Mouse (Mus musculus) G1E (cell line): Measurements from ENCODE around the gene Noxa1. TPM values are rescaled to one million over a fixed set of nuclear protein-coding genes. Genes with fewer than 3 reads are reported as not detected.
A peak's percentile ranks its signal among the peaks of the same experiment; 100 is the strongest.

Experiments
- ATAC-seq: 2 replicates; pipeline ENCODE4 v1.8.0; 2016; ENCODE audit warnings: mild to moderate bottlenecking; ENCODE audit not compliant: insufficient number of reproducible peaks, poor library complexity, low FRiP score, severe bottlenecking; ENCODE audit errors: extremely low read depth
- DNase-seq: peaks from one replicate; pipeline ENCODE4 v3.0.0; 2012; ENCODE audit warnings: low spot score
- H3K27me3 ChIP-seq: 2 replicates; pipeline ENCODE4 v1.6.1; 2012; ENCODE audit warnings: mild to moderate bottlenecking, low read length, inconsistent platforms; ENCODE audit not compliant: insufficient read depth
- H3K36me3 ChIP-seq: replicated peaks from 2 replicates; pipeline ENCODE3; 2012; ENCODE audit warnings: mild to moderate bottlenecking, inconsistent platforms
- H3K4me1 ChIP-seq: 2 replicates; pipeline ENCODE4 v1.6.1; 2012; ENCODE audit warnings: low read depth, low read length, inconsistent platforms, mixed read lengths; ENCODE audit not compliant: insufficient read depth
- H3K4me3 ChIP-seq: 2 replicates; pipeline ENCODE4 v1.5.1; 2012; ENCODE audit warnings: low read depth, mild to moderate bottlenecking, inconsistent platforms, low read length, moderate library complexity, mixed read lengths
- H3K9me3 ChIP-seq: replicated peaks from 2 replicates; pipeline ENCODE4 v1.6.1; 2012; ENCODE audit warnings: inconsistent platforms
- CTCF ChIP-seq: IDR thresholded peaks from 2 replicates; pipeline ENCODE4 v1.5.1; 2012; ENCODE audit warnings: low read depth, low read length, inconsistent platforms, mixed read lengths
- GATA1 ChIP-seq: IDR thresholded peaks from 2 replicates; pipeline ENCODE4 v1.6.1; 2012; ENCODE audit warnings: borderline replicate concordance, low read length, inconsistent platforms, mixed read lengths
- GATA2 ChIP-seq: IDR thresholded peaks from 2 replicates; pipeline ENCODE4 v1.6.1; 2012; ENCODE audit warnings: low read depth, low read length, inconsistent platforms, borderline replicate concordance
- POLR2AphosphoS5 ChIP-seq: IDR thresholded peaks from 2 replicates; pipeline ENCODE4 v1.6.1; 2012; ENCODE audit warnings: low read depth, low read length, inconsistent platforms; ENCODE audit not compliant: insufficient replicate concordance
- TAL1 ChIP-seq: conservative IDR thresholded peaks from 2 replicates; pipeline ENCODE4 v1.6.1; 2012; ENCODE audit warnings: low read depth, low read length, inconsistent platforms, mixed read lengths
- polyA plus RNA-seq: library from polyadenylated mRNA; stranded (reverse); fragments of >175 nt; gene quantifications from 2 replicates; pipeline ENCODE4 v1.2.3, GENCODE M21; 2012
- total RNA-seq, 2 experiments: library from RNA; stranded (forward) in 1 of 2; stranded (reverse) in 1 of 2; fragments of 200-1000 nt in 1 of 2; fragments of >200 nt in 1 of 2; fragmentation: Nextera tagmentation in 1 of 2; gene quantifications; 2 replicates each; pipeline ENCODE4 v1.2.3; 2014 to 2017

Noxa1 gene
- total and polyA plus RNA-seq, 3 experiments = 0.12 to 0.27 TPM; not detected in 1

DNA sequence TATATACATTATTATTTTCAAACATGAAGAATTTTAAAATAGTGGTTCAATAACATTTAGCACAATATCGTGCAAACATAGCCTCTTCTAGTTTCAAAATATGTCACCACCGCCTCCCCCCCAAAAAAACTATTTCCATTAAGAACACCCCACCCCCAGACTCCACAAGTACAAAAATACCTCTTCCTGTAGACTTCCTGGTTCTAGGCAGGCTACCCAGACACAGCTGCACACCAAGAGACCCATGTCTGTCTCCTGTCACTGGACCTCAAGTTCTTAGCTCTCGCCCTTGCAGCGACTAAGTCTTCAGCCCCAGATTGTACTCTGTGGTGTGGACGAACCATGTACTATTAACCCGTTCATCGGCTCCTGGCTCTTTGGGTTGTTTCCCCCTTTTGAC is 26.0 kb upstream of the Noxa1 start:
- Histone ChIP-seq H3K9me3 (no peaks in the 10 kb centered on the region), H3K27me3 (peaks cover 9% of the 10 kb centered on the region; the same call in 1 of the 2 replicates), H3K4me1 (peaks cover 37% of the 10 kb centered on the region), H3K36me3 (no peaks in the 10 kb centered on the region), H3K4me3 (no peak overlapping the region)
- no peak for DNase-seq
- no peak for ATAC-seq
- no peak for TF ChIP-seq CTCF
- TF ChIP-seq TAL1 = no peak
- TF ChIP-seq GATA1 = no peak
- TF ChIP-seq GATA2 = no peak
- no peak for TF ChIP-seq POLR2AphosphoS5

GRCm38 (mm10) chr2:25115442-25115841 is 20.5 kb upstream of the Noxa1 start:
- no peaks in the 10 kb centered on the region for H3K27me3 ChIP-seq
- H3K36me3 ChIP-seq = no peaks in the 10 kb centered on the region
- H3K9me3 ChIP-seq = no peaks in the 10 kb centered on the region
- ATAC-seq (peak; percentile 46), DNase-seq (peak; percentile 65)
- TF ChIP-seq TAL1 (peak; percentile 76), GATA2 (no peak), POLR2AphosphoS5 (no peak)
- H3K4me3 ChIP-seq = no peak overlapping the region; the same call in 1 of the 2 replicates
- H3K4me1 ChIP-seq = peaks cover 53% of the 10 kb centered on the region

DNA sequence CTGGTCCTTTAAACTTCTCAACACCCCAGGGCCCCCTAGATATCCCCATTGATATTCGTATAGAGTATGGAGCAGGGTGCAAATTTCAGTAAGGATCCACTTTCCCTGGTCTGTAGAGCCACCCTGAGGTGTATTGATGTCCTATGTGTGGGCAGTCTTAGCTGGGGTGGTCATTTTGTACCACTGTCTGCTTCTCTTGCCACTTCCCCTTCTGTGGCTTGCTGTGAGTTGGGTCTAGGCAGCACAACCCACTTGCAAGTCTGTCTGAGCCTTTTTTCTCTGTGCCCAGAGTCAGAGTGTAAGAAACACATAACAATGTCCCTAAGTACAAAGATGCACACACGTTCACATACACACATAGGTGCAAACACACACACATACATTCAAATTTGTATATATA is 19.4 kb upstream of the Noxa1 start:
- no peak overlapping the region for H3K4me3 ChIP-seq
- H3K9me3 ChIP-seq = no peaks in the 10 kb centered on the region
- ATAC-seq (no peak), DNase-seq (no peak)
- no peaks in the 10 kb centered on the region for H3K27me3 ChIP-seq
- H3K4me1 ChIP-seq = peaks cover 63% of the 10 kb centered on the region
- H3K36me3 ChIP-seq = no peaks in the 10 kb centered on the region
- no peak for TF ChIP-seq CTCF
- TF ChIP-seq POLR2AphosphoS5 = no peak
- no peak for TF ChIP-seq TAL1

- TF ChIP-seq GATA2 = no peak
- peak; percentile 93 for TF ChIP-seq TAL1
- peaks cover 85% of the 10 kb centered on the region for H3K4me1 ChIP-seq
- peak; percentile 85 for ATAC-seq
Observed at GRCm38 (mm10) chr2:25111184-25111791, 16.3 kb upstream of the Noxa1 start.

DNA sequence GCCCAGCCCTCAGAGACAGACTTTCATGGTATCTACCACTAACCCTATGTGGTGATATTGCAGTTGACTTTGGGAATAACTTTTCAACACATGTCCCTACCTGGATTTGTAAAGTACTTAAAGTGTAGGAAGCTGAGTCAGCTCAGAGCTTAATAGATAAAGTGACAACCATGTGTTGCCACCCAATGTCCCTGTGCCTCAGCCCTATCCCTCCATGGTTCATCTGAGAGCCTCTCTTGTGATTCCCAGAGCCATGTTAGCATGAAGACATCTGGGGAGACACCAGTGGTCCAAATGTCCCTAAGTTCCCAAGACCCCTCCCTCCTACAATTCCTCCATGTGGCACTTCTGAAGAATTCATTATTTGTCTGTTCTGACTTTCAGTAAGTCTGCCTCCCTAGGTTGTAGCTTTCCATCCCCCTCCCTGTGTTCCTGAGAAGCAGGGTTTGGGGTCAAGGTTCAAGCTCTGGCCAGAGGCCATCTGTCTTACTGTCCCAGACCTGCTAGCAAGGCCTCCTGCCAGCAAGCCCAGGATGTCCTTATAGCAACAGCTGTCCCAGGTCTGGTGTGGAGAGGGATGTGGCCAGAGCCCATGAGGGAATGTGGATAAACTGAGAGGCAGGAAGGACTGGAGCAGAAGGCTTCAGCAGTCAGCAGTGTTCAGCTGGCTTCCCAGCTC is 15.7 kb upstream of the Noxa1 start:
- Histone ChIP-seq H3K4me3 (peak overlapping the region; percentile 54; the same call in 1 of the 2 replicates), H3K4me1 (peaks cover 84% of the 10 kb centered on the region), H3K36me3 (no peaks in the 10 kb centered on the region), H3K9me3 (no peaks in the 10 kb centered on the region), H3K27me3 (no peaks in the 10 kb centered on the region)
- no peak for DNase-seq
- no peak for TF ChIP-seq POLR2AphosphoS5
- TF ChIP-seq GATA2 = no peak
- TF ChIP-seq CTCF = no peak
- TF ChIP-seq TAL1 = no peak
- TF ChIP-seq GATA1 = no peak
- no peak for ATAC-seq

More at GRCm38 (mm10) chr2:25111184-25111791, 16.3 kb upstream of the Noxa1 start:
- peak overlapping the region; percentile 54; the same call in 1 of the 2 replicates for H3K4me3 ChIP-seq
- H3K36me3 ChIP-seq = no peaks in the 10 kb centered on the region
- H3K27me3 ChIP-seq = no peaks in the 10 kb centered on the region
- H3K9me3 ChIP-seq = no peaks in the 10 kb centered on the region
- peak; percentile 70 for DNase-seq

DNA sequence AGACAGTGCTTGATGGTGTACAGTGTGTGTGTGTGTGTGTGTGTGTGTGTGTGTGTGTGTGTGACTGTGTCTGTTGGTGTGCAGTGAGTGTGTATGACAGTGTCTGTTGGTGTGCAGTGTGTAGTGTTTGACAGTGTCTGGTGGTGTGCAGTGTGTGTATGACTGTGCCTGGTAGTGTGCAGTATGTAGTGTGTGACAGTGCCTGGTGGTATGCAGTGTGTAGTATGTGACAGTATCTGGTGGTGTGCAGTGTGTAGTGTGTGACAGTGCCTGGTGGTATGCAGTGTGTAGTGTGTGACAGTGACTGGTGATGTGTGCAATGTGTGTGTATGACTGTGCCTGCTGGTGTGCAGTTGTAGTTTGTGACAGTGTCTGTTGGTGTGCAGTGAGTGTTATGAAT is 14.5 kb upstream of the Noxa1 start:
- H3K9me3 ChIP-seq = no peaks in the 10 kb centered on the region
- no peaks in the 10 kb centered on the region; the same call in 1 of the 2 replicates for H3K27me3 ChIP-seq
- no peaks in the 10 kb centered on the region for H3K36me3 ChIP-seq
- ATAC-seq (no peak), DNase-seq (no peak)
- TF ChIP-seq GATA2 = 0 out of 2 replicates have a peak, but pooled peaks have one; percentile 13
- TF ChIP-seq TAL1 = no peak
- H3K4me3 ChIP-seq = peak overlapping the region; percentile 28; the same call in 1 of the 2 replicates
- peaks cover 87% of the 10 kb centered on the region for H3K4me1 ChIP-seq
